Mouse (Mus musculus) olfactory bulb, adult 2 months (tissue): ENCODE results near the gene Msln.

Experiments
- CTCF ChIP-seq: fragments of 200-500 bp; IDR thresholded peaks from 2 replicates; pipeline ENCODE4 v1.5.1; 2012; ENCODE audit warnings: low read depth, mild to moderate bottlenecking, low read length, moderate library complexity; ENCODE audit not compliant: insufficient read depth
- POLR2A ChIP-seq: fragments of 200-500 bp; IDR thresholded peaks from 2 replicates; pipeline ENCODE4 v1.6.1; 2012; ENCODE audit warnings: mild to moderate bottlenecking, low read depth, low read length, moderate library complexity; ENCODE audit not compliant: insufficient read depth

DNA sequence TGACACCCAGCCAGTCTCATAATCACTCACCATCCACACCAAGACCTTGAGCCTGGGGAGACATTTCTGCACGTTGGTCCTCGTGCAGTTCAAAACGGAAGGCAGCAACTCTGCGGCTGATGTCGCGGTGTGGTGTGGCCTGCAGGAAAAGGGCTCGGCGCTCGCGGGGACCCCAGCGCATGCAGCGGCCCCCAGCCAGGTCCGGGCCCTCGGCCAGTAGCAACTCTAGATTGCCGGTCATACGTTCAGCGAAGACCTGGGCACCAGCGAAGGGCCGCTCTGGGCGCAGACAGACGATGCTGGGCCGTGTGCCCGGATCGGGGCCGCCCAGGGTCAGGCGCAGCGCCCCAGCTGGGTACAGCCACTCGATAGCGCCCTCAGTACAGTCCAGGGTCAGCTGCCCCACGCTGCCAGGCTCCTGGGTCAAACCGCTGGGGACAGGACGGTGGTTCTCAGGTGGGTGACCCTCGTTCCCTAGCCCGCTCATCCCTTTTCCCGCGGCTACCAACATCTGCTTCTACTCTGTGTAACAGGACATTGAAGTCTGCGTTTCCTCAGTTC lies 42.1 kb upstream of the Msln start:
- TF ChIP-seq CTCF (no peak), POLR2A (no peak)
